Mouse (Mus musculus) bone marrow macrophage, adult 2 months (primary cell): ENCODE data around the gene Dnajb8.

Source experiments
- CTCF ChIP-seq: IDR thresholded peaks from 2 replicates; pipeline ENCODE4 v1.5.1; 2012; ENCODE audit warnings: low read depth, mild to moderate bottlenecking, low read length, moderate library complexity
- POLR2A ChIP-seq: IDR thresholded peaks from 2 replicates; pipeline ENCODE4 v1.6.1; 2012; ENCODE audit warnings: mild to moderate bottlenecking, low read depth, low read length, borderline replicate concordance

DNA sequence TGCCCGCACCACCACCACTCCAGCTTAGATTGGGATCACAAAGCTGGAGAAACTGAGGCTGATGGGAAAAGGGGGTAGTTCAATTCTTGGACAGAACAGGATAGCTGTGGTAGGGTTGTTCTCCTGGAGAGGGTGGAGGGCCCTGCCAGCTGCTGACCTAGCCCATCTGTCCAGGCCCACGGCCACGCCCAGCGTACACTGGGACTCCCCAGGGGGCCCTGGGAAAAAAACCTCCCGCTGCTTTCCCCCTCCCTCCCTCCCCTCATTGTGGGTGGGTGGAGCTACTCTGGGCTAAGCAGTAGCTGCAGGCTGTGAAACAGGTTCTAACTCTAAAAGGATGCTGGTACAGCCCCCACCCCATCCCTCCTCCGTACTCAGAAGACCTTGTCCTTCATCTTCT lies 6.3 kb upstream of the Dnajb8 start:
- TF ChIP-seq CTCF (no peak), POLR2A (no peak)
